Mouse (Mus musculus) brown adipose tissue, adult 24 weeks (tissue): ENCODE measurements at regions not wholly inside any gene's neighbourhood (a gene's known extent, or its start where the extent isn't known, plus 50 kb on each side); places are given as distances from the start of the nearest gene placed in this dataset.

Experiments used
- H3K27ac ChIP-seq: fragments of 200-500 bp; replicated peaks from 2 replicates; pipeline ENCODE4 v1.5.1; 2012; ENCODE audit warnings: low read depth, mild to moderate bottlenecking, low read length
- H3K4me1 ChIP-seq: fragments of 200-500 bp; 2 replicates; pipeline ENCODE4 v1.6.1; 2012; ENCODE audit warnings: low read length, mixed read lengths; ENCODE audit not compliant: control insufficient read depth, insufficient read depth, insufficient read length
- H3K4me3 ChIP-seq: fragments of 200-500 bp; 2 replicates; pipeline ENCODE4 v1.5.1; 2012; ENCODE audit warnings: low read depth, mild to moderate bottlenecking, low read length, moderate library complexity; ENCODE audit not compliant: insufficient read depth

DNA sequence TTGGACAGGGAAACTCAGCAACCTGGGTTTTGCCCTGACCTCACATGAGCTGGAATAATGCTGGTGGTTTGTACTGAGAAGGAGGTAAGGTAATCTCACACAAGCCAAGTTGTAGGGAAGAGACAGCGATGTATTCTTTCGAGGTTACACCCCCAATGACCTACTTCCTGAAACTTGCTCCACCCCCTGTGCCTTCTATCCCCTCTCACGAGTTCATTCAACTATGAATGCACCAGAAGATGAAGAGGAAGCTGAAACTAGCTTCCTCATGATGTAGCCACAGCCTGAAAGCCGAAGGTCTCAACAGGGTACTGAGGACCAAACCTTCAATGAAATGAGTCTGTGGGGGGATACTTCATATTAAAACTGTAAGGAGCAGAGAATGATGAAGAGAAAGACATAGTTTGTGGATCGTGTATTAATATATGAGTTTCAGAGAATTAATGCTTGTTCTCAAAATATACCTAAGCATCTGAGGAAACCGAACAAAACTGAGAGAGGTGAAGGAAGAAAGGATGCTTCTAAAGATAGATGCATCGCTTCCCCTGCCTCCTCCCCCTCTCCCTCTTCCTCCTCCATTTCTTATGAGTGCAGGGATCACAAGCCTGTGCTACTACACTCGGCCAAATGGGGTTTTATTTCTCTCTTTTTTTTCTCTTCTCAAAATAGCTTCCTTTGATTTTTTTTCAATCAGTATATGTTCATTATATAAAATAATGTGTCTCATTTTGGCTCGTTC lies 543.5 kb upstream of the Nrp1 start:
- H3K4me3 ChIP-seq: no peak overlapping the region

DNA sequence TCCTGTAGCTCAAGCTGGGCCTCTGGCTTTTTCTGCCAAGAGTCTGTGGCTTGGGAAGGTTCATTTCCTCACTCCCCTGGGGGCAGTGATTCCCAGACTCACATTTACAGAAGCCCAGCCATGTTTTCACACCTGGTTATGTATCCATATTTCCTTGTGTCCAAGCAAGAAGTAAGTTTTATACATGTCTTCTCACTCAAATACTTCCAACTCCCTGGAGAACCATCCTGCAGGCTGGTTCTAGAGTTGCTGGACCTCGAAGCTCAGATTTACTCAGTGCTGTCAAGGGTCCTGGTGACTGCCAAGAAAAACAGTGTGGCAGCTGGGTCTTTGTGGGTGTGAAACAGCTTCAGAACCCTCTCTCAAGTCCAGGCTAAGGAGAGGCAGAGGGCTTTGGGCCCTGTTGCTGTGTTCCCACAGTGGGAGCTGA lies 537.6 kb upstream of the Nrp1 start:
- Histone ChIP-seq H3K27ac (no peak overlapping the region), H3K4me1 (no peaks in the 10 kb centered on the region; the same call in 1 of the 2 replicates), H3K4me3 (no peak overlapping the region)

More for the DNA sequence above, 543.5 kb upstream of the Nrp1 start:
- no peaks in the 10 kb centered on the region for H3K4me1 ChIP-seq
- no peak overlapping the region for H3K27ac ChIP-seq

DNA sequence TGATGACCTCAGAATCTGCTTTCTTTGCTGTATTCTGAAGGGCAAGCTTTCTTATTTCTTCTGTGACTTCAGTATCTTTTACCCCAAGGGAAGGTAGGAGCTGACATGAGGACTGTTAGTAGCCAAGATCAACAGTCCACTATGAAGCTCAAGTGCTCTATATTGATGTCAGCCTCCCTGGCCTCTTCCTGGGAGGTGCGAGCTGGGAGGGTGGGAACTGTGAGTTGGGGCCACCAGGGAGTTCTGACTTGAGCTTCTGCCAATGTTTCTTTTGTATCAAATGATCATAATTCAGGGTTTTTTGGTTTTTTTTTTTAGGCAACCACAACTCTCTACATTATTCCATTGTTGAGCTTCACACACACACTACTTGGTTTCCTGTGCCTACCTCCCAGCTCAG lies 536.8 kb upstream of the Nrp1 start:
- H3K4me1 ChIP-seq: no peaks in the 10 kb centered on the region; the same call in 1 of the 2 replicates
- no peak overlapping the region for H3K4me3 ChIP-seq
- no peak overlapping the region for H3K27ac ChIP-seq

DNA sequence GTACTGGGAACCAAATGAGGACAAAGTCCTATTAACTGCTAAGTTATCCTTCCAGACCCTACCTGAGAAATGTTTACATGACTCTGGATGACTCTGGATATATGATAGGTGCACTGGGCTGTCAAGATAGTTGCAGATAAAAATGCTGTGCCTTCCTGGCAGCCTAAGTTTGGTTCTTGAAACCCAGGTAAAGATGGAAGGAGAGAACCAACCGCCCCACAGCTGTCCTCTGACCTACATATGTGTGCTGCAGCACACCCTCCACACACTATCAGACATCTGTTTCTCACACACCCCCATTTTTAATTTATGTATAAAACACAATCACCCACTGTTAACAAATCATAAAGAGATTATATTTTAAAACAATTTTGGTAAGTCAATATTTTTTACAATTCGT lies 533.4 kb upstream of the Nrp1 start:
- no peak overlapping the region for H3K27ac ChIP-seq
- no peak overlapping the region for H3K4me3 ChIP-seq
- H3K4me1 ChIP-seq: no peaks in the 10 kb centered on the region; the same call in 1 of the 2 replicates

DNA sequence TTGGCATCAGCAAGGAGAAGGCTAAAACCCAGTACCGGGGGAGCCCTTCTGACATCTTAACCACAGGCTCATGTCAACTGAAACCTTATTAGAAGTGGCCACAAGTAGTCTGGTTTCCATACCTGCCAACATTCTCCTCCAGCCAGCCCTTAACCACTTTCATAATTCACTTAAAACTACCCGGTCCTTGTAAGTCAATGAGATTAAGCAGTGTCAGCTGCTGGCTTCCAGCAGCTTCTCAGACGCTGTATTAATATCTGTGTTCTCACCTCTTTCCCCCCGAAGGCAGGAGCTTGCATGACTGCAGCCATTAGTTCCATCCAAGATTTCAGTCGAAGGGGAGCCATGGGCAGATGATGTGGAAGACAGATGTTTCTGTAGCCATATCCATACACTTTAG lies 530.6 kb upstream of the Nrp1 start:
- Histone ChIP-seq H3K4me3 (no peak overlapping the region), H3K4me1 (no peaks in the 10 kb centered on the region), H3K27ac (no peak overlapping the region)

DNA sequence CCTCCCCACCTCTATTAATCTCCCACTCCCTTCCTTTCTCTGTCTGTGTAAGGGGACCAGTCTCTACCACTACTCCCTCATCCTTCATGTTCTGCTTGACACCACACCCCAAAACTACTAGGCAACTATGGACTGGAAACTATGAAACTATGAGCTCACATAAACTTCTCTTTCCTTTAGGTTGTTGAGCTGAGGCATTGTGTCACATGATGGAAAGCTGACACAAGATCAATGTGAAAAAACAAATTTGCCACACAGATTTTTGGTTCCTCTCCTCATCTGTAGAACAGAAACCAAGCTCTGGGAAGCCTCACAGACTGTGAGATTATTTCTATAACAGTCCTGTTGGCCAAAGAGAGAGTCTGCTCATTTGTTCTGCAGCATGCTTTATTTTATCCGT lies 528.7 kb upstream of the Nrp1 start:
- Histone ChIP-seq H3K4me1 (no peaks in the 10 kb centered on the region), H3K4me3 (no peak overlapping the region), H3K27ac (no peak overlapping the region; the same call in 1 of the 2 replicates)

DNA sequence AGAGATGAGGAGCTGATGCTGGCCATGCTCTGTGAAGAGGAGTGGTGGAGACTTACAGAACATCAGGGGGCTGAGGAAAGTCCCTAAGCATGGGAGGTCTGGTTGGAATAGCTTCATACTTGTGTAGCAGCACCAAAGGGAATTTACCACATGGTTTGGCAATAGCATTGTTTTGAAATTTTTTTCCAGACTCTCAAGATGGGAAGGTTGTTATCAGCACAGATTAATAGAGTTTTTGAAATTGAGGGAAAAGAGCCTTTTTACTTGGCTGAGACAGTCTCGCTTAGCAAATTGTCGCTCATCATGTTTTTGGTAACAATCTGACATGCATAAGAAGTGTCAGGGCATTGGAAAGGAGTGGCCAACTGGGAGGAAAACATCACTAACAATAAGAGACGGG lies 524.4 kb upstream of the Nrp1 start:
- Histone ChIP-seq H3K4me3 (no peak overlapping the region), H3K4me1 (peaks cover 2% of the 10 kb centered on the region), H3K27ac (no peak overlapping the region)

DNA sequence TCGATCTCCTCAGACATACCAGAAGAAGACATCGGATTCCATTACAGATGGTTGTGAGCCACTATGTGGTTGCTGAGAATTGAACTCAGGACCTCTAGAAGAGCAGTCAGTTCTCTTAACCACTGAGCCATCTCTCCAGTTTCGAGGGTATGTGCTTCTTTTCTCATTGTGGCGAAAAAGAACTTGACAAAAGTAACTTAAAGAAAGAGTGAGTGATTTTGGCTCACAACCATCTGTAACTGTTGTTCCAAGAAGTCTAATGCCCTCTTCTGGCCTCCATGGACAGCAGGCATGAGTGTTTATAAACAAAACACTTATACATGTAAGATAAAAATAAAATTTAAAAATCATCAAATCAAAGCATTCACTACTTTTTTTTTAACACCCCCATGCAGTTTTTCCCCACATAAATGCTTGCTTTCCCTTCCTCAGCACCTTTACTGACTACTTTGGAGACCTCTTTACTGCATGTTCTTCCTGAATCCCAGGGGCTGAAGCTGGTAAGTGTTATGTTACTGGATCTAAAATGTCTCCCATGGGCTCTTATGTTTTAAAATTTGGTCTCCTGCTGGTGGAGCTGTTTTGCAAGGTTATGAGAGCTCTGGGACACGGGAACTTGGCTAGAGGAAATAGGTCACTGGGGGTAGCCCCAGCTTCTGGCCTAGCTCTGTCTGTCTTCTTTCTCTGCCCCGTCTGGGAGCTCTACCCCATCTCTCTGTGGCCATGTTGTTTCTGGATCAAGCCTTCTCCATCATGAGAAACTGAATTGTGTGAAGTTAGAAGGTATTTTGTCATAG lies 521.8 kb upstream of the Nrp1 start:
- Histone ChIP-seq H3K4me3 (no peak overlapping the region), H3K4me1 (peaks cover 2% of the 10 kb centered on the region), H3K27ac (no peak overlapping the region)

DNA sequence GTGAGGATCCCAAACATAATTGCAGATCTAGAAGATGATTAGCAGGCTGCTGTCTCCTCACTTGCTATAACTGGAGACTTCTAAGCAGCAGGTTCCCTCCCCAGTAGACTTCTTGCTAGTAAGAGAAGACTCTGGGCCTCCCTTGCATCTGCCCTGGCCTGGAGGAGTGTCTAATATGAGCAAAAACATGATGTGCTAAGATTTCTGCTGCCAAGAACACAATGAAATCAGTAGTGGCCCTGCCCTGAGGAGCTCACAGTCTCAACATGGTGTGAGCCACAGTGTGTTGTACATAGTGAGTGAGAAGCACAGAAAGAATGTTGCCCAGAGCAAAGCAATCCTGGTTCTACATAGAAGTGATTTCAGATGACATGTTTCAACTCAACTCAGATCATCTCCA lies 520.1 kb upstream of the Nrp1 start:
- H3K4me1 ChIP-seq: peaks cover 2% of the 10 kb centered on the region
- H3K27ac ChIP-seq: no peak overlapping the region
- no peak overlapping the region for H3K4me3 ChIP-seq

DNA sequence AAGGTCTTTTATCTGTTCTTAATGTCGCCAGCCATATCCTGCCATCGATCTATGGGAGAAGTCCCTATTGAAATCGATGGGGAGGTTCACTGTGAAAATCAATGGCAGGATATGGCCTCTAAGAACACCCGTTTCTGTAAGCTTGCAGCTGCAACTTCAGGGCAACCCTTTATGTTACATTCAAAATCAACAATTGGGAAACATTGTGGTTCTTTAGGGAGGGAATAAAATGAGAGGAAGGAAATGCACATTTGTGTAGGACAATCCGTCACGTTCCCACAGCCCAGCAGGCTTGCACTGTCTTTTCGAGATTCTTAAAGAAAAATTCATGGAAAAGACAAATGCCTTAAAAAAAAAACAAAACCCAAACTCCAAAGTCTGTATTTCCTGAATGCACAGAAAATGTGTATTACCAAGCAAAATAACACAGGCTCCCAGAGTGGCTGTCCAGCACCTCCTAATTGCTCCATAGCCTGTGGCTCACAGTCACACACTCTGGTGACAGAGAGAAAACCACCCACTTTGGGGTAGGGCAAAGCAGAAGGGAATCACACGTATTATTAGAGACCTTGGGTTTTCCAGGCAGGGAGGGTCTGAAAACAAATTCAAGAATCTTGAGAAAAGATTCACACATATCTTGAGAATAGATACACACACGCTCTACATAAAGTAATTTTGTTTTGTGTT lies 510.9 kb upstream of the Nrp1 start:
- Histone ChIP-seq H3K4me3 (no peak overlapping the region), H3K4me1 (0 out of 2 replicates have a peak, but pooled peaks cover 2% of the 10 kb centered on the region), H3K27ac (no peak overlapping the region)

DNA sequence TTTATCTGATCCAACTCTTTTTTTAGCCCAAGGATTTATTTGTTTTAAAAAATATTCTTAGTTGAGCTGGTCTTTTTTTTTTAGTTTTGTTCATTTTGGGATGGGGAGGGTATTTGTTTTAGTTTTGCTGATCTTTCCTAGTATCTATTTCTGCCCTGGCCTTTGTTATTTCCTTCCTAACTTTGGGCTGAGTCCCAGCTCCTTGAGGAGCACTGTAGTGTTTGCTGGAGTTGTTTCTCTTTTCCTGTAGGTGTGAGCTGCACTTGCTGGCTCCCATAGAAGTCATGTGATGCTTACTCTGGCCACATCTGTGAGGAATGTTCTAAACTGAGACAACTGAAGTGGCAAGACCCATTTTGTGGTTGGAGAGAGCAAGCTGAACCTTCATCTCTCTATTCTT lies 508.5 kb upstream of the Nrp1 start:
- no peak overlapping the region for H3K4me3 ChIP-seq
- H3K27ac ChIP-seq: no peak overlapping the region
- H3K4me1 ChIP-seq: no peaks in the 10 kb centered on the region

DNA sequence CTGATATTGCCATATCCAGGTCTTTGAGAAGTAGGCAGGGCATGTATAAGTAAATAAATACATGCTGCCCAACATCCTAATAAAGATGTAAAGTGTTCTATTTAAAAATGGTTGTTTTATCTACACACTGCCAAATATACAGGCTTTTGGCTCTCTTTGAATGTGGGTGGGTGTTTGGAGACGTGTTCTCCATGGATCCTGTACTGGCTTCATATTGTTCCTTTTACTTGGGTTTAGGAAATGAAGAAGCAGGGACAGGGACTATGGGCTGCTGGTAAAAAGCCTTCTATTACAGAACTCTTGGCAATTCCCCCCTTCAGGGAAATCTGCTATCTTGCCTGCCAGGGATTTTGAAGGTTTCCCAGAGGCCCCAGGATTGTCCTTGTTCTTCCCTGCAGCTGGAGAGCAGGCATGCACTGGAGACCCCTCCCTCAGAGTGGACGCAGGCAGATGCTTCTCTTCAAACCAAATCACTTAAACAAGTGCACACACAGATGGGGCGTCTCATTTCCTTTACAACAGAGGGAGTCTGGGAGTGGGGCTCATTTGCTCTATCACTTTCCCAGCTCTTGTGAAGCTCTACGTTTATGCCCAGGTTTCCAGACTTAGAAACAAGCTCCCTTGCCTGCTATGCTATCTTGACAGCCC lies 502.6 kb upstream of the Nrp1 start:
- peaks cover 3% of the 10 kb centered on the region; the same call in 1 of the 2 replicates for H3K4me1 ChIP-seq
- no peak overlapping the region for H3K4me3 ChIP-seq
- H3K27ac ChIP-seq: no peak overlapping the region

DNA sequence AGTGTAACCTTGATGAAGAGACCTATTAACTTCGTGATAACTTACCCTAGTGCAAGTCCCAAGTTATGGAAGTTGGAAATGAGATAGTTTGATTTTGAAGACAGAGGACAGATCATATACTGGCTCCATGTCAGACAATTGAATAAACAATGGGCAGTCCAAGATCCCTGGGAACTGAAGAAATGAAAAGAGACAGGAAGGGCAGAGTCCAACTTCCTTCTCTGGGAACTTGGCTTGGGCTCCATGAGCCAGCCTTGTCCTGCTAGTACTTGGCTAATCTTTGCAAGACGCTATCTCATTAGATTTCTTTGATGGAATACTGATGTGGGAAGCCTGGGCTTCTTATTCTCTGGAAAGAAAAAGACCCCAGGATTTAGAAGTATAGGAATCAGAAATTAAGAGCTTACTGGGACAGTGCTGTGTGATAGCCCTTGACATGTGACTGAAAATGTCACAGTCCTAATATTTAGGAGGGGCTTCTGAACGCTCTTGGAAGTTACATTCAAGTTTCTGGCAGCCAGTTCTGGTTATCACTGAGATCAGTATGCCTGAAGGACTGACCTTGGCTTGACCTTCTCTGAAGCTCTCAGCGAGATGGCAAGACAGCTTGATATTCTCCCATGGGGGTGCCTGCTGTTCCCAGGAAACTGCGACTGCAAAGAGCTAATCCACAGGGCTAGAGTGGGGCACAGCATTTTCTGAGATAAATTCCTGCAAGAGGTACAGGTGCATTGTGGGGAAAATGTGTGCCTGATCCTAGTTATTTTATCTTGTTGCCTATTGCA lies 501.9 kb upstream of the Nrp1 start:
- Histone ChIP-seq H3K4me3 (no peak overlapping the region), H3K27ac (no peak overlapping the region), H3K4me1 (peaks cover 3% of the 10 kb centered on the region; the same call in 1 of the 2 replicates)

DNA sequence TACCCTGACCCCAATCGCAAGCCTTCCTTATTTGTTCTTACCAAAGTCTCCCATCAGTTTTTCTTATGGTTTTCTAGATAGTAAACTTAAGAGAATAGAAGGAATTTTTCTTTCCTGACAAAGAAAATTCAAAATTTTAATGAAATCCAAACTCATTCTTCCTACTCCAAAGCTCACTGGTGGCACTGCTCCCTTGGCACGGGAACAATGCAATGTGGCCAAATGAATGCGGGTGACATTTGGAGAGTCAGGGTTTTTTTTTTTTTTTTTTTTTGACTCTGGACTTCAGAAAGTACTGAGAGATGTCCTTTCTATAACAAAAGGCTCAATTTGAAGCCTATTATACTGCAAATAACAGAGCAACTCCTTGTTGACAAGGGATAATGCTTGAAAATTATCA lies 499.4 kb upstream of the Nrp1 start:
- Histone ChIP-seq H3K4me1 (peaks cover 3% of the 10 kb centered on the region; the same call in 1 of the 2 replicates), H3K4me3 (no peak overlapping the region)

More for the DNA sequence above, 499.4 kb upstream of the Nrp1 start:
- no peak overlapping the region for H3K27ac ChIP-seq
